ENCODE assay signal across 22 mouse cellular contexts in genomic region chr1:78710026-78710425, GRCm38 (mm10). TPM values are rescaled to one million over a fixed set of nuclear protein-coding genes. Genes with fewer than 3 reads are reported as not detected.
DNase-seq lines count a peak whose midpoint lies in the region; ATAC-seq lines count a peak whose summit lies in the region.
"Had no signal": no experiment of that assay in that cellular context is flagged by ENCODE, and none has a peak within 500 bp of the region (broad histone marks: within the 10 kb centered on the region; RNA-seq: fewer than 3 reads in every experiment).

No protein-coding gene starts in this region.

- DNase-seq in adrenal gland, postnatal 14 days = peak; percentile 30
- DNase-seq in adrenal gland, postnatal 4 days (ENCODE audit: low spot score in 2 of 2) = no peak
- peak; percentile 21 for DNase-seq in lung, postnatal 25 days (ENCODE audit: low spot score)
- no peak for DNase-seq in lung, postnatal 14 days
- peak; percentile 44 for DNase-seq in NIH3T3 (ENCODE audit: low read depth)
- DNase-seq: B cell, adult 2 months; cerebellum, adult 11-12 months; cerebellum, adult 9-10 months; cerebellum, postnatal 25 days; gastrocnemius, postnatal 10 days; heart, postnatal 36 days; kidney, adult 18-20 months had no signal

- no peak overlapping the region for H3K27ac ChIP-seq in intestine, embryonic 16.5 days (ENCODE audit: low read length)
- H3K27ac ChIP-seq: embryonic facial prominence, embryonic 12.5 days; forebrain, embryonic 12.5 days; heart, embryonic 13.5 days; hindbrain, embryonic 12.5 days; hindbrain, postnatal 0 days had no signal

- H3K4me3 ChIP-seq in intestine, embryonic 16.5 days (ENCODE audit: low read length) = no peak overlapping the region
- H3K4me3 ChIP-seq: embryonic facial prominence, embryonic 12.5 days; forebrain, embryonic 12.5 days; heart, embryonic 13.5 days; hindbrain, embryonic 12.5 days had no signal

- H3K36me3 ChIP-seq in intestine, embryonic 16.5 days (ENCODE audit: control insufficient read depth, insufficient read depth, low read length) = 0 out of 2 replicates have a peak, but pooled peaks cover 3% of the 10 kb centered on the region

- H3K4me1 ChIP-seq in intestine, embryonic 16.5 days (ENCODE audit: control insufficient read depth, insufficient read depth, low read length) = no peaks in the 10 kb centered on the region
- H3K4me1 ChIP-seq: embryonic facial prominence, embryonic 12.5 days; forebrain, embryonic 12.5 days; heart, embryonic 13.5 days; hindbrain, embryonic 12.5 days had no signal

- H3K9me3 ChIP-seq in intestine, embryonic 16.5 days (ENCODE audit: control insufficient read depth, low read length) = no peaks in the 10 kb centered on the region
- H3K9me3 ChIP-seq: embryonic facial prominence, embryonic 12.5 days; forebrain, embryonic 12.5 days; G1E; heart, embryonic 13.5 days; hindbrain, embryonic 12.5 days had no signal

- H3K9ac ChIP-seq in intestine, embryonic 16.5 days (ENCODE audit: low read depth, low read length) = no peak overlapping the region
- H3K9ac ChIP-seq: embryonic facial prominence, embryonic 12.5 days; forebrain, embryonic 12.5 days; heart, embryonic 13.5 days; hindbrain, embryonic 12.5 days had no signal

- H3K27me3 ChIP-seq in intestine, embryonic 16.5 days (replicated peaks; ENCODE audit: control insufficient read depth, insufficient read depth, low read length) = no peaks in the 10 kb centered on the region
- H3K27me3 ChIP-seq: embryonic facial prominence, embryonic 12.5 days; forebrain, embryonic 12.5 days; heart, embryonic 13.5 days; hindbrain, embryonic 12.5 days had no signal

- ATAC-seq in granulocyte monocyte progenitor cell, adult 5-6 weeks (replicated peaks; ENCODE audit: poor library complexity, severe bottlenecking) = peak; percentile 39; the same call in 1 of the 2 replicates
- ATAC-seq in intestine, embryonic 16.5 days = no peak
- ATAC-seq: CD4-positive, CD25-positive, alpha-beta regulatory T cell, adult 4 months; forebrain, embryonic 16.5 days; hindbrain, postnatal 0 days had no signal

- H3K4me2 ChIP-seq in intestine, embryonic 16.5 days (ENCODE audit: low read depth, low read length) = no peak overlapping the region
- H3K4me2 ChIP-seq: embryonic facial prominence, embryonic 12.5 days; forebrain, embryonic 12.5 days; heart, embryonic 13.5 days; hindbrain, embryonic 12.5 days had no signal

RNA-seq across cellular contexts. Expression of gene Utp14b, which starts 52.2 kb away (rescaled TPM):
- total RNA-seq in adrenal gland, postnatal 14 days (2021) = 3.1 and 3.6 TPM in 2 replicates
- total RNA-seq in adrenal gland, postnatal 4 days (2021) = 1 to 10 TPM; 4.7 to 6.1 TPM
- 9.0 and 9.2 TPM in 2 replicates for total RNA-seq in granulocyte monocyte progenitor cell, adult 5-6 weeks (2014; fragmentation: Nextera tagmentation)
- 10.3 and 11.4 TPM in 2 replicates for total RNA-seq in granulocyte monocyte progenitor cell, adult 5-6 weeks (2017)
- 3.5 and 3.7 TPM in 2 replicates for polyA plus RNA-seq in intestine, embryonic 16.5 days (2015; fragmentation: Nextera tagmentation; extraction: Ambion mirVana)

RNA-seq across cellular contexts. Expression of gene Acsl3, which starts 52.4 kb away (rescaled TPM):
- 11.9 and 15.6 TPM in 2 replicates for total RNA-seq in adrenal gland, postnatal 14 days (2021)
- 10 to 100 TPM; 17.9 to 19.7 TPM for total RNA-seq in adrenal gland, postnatal 4 days (2021)
- total RNA-seq in granulocyte monocyte progenitor cell, adult 5-6 weeks (2014; fragmentation: Nextera tagmentation) = 11.2 and 11.8 TPM in 2 replicates
- total RNA-seq in granulocyte monocyte progenitor cell, adult 5-6 weeks (2017) = 24.3 and 37.7 TPM in 2 replicates
- 93.5 and 111 TPM in 2 replicates for polyA plus RNA-seq in intestine, embryonic 16.5 days (2015; fragmentation: Nextera tagmentation; extraction: Ambion mirVana)

Comparison
In these comparisons a context has a peak if more than half of its experiments do, and no peak if none do; other contexts are left out.
1. DNase-seq: peak in adrenal gland, postnatal 14 days (single experiment), lung, postnatal 25 days (single experiment) and NIH3T3 (single experiment); none in adrenal gland, postnatal 4 days (0 of 2) and lung, postnatal 14 days (single experiment).